Mouse (Mus musculus) olfactory bulb, adult 2 months (tissue): ENCODE results near the gene Dio1.

ENCODE experiments used
- CTCF ChIP-seq: fragments of 200-500 bp; IDR thresholded peaks from 2 replicates; pipeline ENCODE4 v1.5.1; 2012; ENCODE audit warnings: low read depth, mild to moderate bottlenecking, low read length, moderate library complexity; ENCODE audit not compliant: insufficient read depth
- POLR2A ChIP-seq: fragments of 200-500 bp; IDR thresholded peaks from 2 replicates; pipeline ENCODE4 v1.6.1; 2012; ENCODE audit warnings: mild to moderate bottlenecking, low read depth, low read length, moderate library complexity; ENCODE audit not compliant: insufficient read depth

DNA sequence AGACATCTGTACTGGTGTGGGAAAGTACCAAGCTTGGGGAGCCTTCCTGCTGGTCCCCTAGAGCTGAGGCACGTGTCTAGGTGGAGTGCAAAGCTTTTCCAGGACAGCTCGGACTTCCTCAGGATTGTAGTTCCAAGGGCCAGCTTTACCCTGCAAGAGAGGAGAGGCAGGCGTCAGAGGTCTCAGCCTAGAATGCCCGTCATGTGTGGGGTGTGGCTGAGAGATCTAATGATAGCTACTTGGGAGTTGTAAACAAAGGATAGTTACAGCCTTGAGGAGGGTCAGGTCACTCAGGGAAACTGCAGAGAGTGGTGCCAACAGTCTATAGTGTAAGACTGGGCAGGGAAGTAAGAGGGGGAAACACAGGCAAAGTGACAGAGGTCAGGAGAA, 14.7 kb downstream of the Dio1 start:
- TF ChIP-seq CTCF (no peak), POLR2A (no peak)
